Mouse (Mus musculus) CD4-positive naive resting alpha-beta T cell, adult 57 days (primary cell): ENCODE results near the gene Npr2. TPM values are rescaled to one million over a fixed set of nuclear protein-coding genes. Genes with fewer than 3 reads are reported as not detected.

Experiments used
- total RNA-seq: library from RNA; stranded (reverse); gene quantifications from one replicate; pipeline ENCODE4 v1.2.4, GENCODE M21; 2023

Npr2 gene
- not detected for total RNA-seq

GRCm38 (mm10) chr4:43631046-43631955, at the start of gene Npr2:
Gene Npr2, plus strand, starts transcription at chr4:43631935.

GRCm38 (mm10) chr4:43584444-43585416, 47.0 kb upstream of the Npr2 start, which contains the start of gene Msmp:
Gene Msmp, minus strand, starts transcription at chr4:43584494.

GRCm38 (mm10) chr4:43653161-43654015, 21.7 kb downstream of the Npr2 start, which contains the start of gene Spag8:
Gene Spag8, minus strand, starts transcription at chr4:43653594.

GRCm38 (mm10) chr4:43656339-43657109, 24.8 kb downstream of the Npr2 start, which contains the start of gene Hint2:
Gene Hint2, minus strand, starts transcription at chr4:43656466.

GRCm38 (mm10) chr4:43668782-43669427, 37.2 kb downstream of the Npr2 start, which contains the start of the genes Tmem8b and Fam221b:
Gene Tmem8b, plus strand, starts transcription at chr4:43668971.
Gene Fam221b, minus strand, starts transcription at chr4:43669145.

GRCm38 (mm10) chr4:43700707-43701106, 69.0 kb downstream of the Npr2 start, which contains the start of gene Olfr70:
Gene Olfr70, minus strand, starts transcription at chr4:43700807.

Other genes with a start within 250 kb of the Npr2 start
- 0.38 TPM for gene Rusc2, start 250.0 kb upstream of the Npr2 start, total RNA-seq
- gene Fam166b, start 202.8 kb upstream of the Npr2 start, total RNA-seq = not detected
- gene Tesk1, start 190.0 kb upstream of the Npr2 start, total RNA-seq = 49.4 TPM
- gene Cd72, start 177.3 kb upstream of the Npr2 start, total RNA-seq = 32.7 TPM
- gene Sit1, start 148.2 kb upstream of the Npr2 start, total RNA-seq = 77.8 TPM
- 35.4 TPM for gene Ccdc107, start 139.0 kb upstream of the Npr2 start, total RNA-seq
- 3.8 TPM for gene Arhgef39, start 132.2 kb upstream of the Npr2 start, total RNA-seq
- not detected for gene Car9, start 125.0 kb upstream of the Npr2 start, total RNA-seq
- 1.3 TPM for gene Tpm2, start 108.2 kb upstream of the Npr2 start, total RNA-seq
- 72.7 TPM for gene Creb3, start 69.6 kb upstream of the Npr2 start, total RNA-seq
- gene Tln1, start 69.2 kb upstream of the Npr2 start, total RNA-seq = 291 TPM
- 56.6 TPM for gene Rgp1, start 53.2 kb upstream of the Npr2 start, total RNA-seq
- gene Gba2, start 53.1 kb upstream of the Npr2 start, total RNA-seq = 37.6 TPM
- not detected for gene Msmp, start 47.4 kb upstream of the Npr2 start, total RNA-seq
- not detected for gene Spag8, start 21.7 kb downstream of the Npr2 start, total RNA-seq
- 19.1 TPM for gene Hint2, start 24.5 kb downstream of the Npr2 start, total RNA-seq
- 4.1 TPM for gene Tmem8b, start 37.0 kb downstream of the Npr2 start, total RNA-seq
- gene Fam221b, start 37.2 kb downstream of the Npr2 start, total RNA-seq = not detected
- not detected for gene Olfr70, start 68.9 kb downstream of the Npr2 start, total RNA-seq
- not detected for gene Olfr71, start 78.3 kb downstream of the Npr2 start, total RNA-seq
- not detected for gene Hrct1, start 95.3 kb downstream of the Npr2 start, total RNA-seq
- gene Spaar, start 98.1 kb downstream of the Npr2 start, total RNA-seq = not detected
- not detected for gene Olfr159, start 139.1 kb downstream of the Npr2 start, total RNA-seq
- not detected for gene Olfr156, start 192.0 kb downstream of the Npr2 start, total RNA-seq
- gene Olfr157, start 208.3 kb downstream of the Npr2 start, total RNA-seq = not detected
- gene Olfr155, start 219.6 kb downstream of the Npr2 start, total RNA-seq = not detected
- 2.3 TPM for gene Reck, start 243.6 kb downstream of the Npr2 start, total RNA-seq